Mouse (Mus musculus) liver, adult 2 months (tissue): ENCODE results near the gene Sorbs1.

ENCODE experiments used
- CTCF ChIP-seq: fragments of 200-500 bp; IDR thresholded peaks from 2 replicates; pipeline ENCODE4 v1.5.1; 2011; ENCODE audit warnings: low read depth, low read length, control low read depth
- POLR2A ChIP-seq: fragments of 200-500 bp; IDR thresholded peaks from 2 replicates; pipeline ENCODE4 v1.6.1; 2011; ENCODE audit warnings: low read length, control low read depth; ENCODE audit not compliant: insufficient read depth; ENCODE audit errors: extremely low read depth

GRCm38 (mm10) chr19:40309911-40310310, 203.7 kb downstream of the Sorbs1 start:
- TF ChIP-seq CTCF (no peak), POLR2A (no peak)
